Mouse (Mus musculus) heart, adult 11 months (tissue): ENCODE data around the gene Arhgef11.
A peak's percentile ranks its signal among the peaks of the same experiment; 100 is the strongest.

Experiments
- DNase-seq: peaks from one replicate; pipeline ENCODE4 v3.0.0; 2022

Arhgef11 gene

DNA sequence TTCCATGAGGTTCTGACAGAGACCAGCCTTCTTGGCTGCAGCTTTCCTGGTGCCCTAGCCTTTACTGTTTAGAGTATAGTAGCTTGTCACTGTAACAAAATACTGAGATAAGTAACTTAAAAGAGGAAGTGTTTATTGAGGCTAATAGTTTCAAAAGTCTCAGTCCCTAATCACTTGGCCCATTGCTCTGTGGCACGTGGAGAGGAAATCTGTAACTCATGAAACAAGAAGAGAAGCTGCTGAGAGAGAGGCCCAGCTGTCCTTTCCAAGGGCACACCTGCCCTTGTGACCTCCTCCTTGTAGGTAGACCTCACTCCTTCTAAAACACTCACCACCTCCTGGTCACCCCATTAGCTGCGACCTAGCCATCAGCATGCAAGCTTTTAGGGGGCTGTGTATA is 101.2 kb downstream of the Arhgef11 start:
- DNase-seq = peak; percentile 52

DNA sequence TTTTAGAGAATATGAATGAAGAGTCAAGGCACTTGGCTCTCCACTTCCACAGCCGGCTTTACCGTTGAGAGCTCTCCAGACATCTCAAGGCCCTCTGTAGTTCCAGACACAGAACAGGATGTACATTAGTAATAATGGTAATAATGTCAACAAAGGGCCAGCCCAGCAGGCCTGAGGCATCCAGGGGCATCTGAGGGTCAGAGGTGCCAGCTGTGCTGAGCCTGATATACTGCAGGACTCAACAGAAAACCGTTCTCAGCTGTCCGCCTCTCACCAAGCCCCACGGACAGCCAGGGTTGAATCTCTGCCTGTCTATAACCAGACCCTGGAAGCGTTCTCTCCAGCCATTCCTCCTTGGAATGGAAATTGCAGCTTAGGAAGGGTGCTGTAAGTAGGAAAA is 107.2 kb downstream of the Arhgef11 start:
- peak; percentile 72 for DNase-seq

DNA sequence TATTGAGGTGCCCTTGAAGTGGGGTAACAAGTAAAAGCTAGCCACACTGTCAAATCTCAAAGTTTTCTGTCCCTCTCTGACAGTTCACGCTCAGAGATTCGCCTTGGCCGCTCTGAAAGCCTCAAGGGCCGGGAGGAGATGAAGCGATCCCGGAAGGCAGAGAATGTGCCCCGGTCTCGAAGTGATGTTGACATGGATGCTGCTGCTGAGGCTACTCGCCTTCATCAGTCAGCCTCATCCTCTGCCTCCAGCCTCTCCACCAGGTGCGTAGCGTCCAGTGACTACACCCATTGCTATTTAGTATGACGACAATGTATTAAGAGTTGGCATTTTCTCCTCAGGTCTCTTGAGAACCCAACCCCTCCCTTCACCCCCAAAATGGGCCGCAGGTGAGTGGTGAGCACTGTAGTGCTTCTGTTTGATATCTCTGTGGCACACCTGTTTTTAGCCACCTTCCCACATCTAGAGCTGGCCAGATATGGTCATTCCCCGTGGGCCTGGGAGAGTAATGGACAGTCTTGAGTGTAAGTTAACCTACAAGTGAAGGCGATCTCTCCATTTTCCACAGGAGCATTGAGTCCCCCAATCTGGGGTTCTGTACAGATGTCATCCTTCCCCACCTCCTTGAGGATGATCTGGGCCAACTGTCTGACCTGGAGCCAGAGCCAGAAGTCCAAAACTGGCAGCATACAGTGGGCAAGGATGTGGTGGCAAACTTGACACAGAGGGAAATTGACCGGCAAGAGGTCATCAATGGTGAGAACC is 108.2 kb downstream of the Arhgef11 start:
- peak; percentile 76 for DNase-seq

DNA sequence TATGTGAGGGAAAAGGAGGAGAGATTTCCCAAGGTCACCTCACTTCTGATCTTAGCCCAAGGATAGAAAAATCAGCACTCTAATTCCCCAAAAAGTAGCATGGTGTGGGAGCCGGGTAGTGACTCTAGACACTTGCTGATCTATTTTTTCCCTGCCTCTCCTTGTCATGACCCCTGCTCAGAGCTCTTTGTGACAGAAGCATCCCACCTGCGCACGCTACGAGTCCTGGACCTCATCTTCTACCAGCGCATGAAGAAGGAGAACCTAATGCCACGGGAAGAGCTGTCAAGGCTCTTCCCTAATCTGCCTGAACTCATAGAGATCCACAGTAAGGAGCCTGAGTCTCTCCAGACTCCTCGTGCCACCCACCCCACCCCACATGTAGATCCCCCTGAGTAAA is 108.8 kb downstream of the Arhgef11 start:
- DNase-seq = peak; percentile 85

DNA sequence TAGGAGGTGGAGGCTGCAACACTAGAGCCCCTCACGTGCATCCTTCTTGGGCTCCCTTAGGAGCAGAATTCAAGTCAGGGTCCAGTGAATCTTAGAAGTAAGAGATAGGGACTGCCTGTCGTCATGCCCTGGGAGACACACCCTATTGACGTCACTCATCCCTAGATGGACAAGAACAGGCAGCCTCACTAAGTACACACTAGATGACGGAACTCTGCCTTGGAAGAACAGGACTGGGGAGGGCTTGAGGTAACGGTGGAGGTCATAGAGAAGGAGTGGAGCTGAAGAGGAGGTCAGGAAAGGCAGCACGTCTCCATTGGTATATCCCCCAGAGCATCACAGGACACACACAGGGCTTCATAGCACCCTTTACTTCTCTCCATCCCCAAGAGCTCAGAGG is 111.3 kb downstream of the Arhgef11 start:
- peak; percentile 76 for DNase-seq

DNA sequence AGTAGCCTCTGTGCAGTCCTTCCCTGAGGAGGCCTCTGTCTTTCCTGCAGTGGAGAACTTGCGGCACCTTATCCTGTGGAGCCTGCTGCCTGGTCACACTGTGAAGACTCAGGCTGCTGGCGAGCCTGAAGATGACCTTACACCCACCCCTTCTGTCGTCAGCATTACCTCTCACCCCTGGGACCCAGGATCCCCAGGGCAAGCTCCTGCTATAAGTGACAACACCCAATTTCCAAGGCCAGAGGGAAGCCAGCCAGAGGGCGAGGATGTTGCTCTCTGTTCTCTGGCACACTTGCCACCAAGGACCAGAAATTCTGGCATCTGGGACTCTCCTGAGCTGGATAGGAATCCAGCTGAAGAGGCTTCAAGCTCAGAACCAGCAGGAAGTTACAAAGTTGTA is 115.7 kb downstream of the Arhgef11 start:
- peak; percentile 83 for DNase-seq

DNA sequence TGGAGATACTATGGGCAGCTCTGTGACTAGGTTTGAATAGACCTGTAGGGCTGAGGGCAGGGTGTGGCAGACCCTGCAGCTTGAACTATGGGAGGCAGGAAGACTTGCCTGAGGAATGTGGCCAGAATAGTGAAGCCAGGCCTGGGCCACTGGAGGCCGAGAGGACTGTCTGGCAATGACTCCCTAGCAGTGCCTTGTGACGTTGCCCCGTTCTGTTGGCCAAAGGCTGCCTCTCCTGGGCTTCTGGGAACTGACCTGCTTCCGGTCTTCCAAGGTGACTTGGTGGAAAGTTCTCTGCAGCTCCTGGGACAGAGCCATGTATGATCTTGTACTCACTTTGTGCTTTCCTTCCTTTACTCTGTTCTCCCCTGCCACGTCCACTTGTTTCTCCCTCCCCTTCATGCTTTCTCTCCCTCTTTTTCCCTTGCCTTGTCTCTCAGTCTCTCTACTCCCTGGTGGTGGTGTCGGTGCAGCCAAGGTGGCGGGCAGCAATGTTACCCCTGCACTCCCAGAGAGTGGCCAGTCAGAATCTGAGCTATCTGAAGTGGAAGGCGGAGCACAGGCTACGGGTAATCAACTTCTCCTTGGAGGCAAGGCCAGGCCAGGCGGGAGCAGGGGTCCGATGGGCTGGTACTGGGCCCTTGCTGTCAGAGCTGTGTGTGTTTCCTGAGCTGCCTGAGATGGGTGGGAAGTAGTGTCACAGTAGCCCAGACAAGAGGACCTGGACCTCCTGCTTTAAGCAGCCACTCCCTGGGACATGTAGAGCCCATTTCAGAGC is 116.8 kb downstream of the Arhgef11 start:
- peak; percentile 89 for DNase-seq

DNA sequence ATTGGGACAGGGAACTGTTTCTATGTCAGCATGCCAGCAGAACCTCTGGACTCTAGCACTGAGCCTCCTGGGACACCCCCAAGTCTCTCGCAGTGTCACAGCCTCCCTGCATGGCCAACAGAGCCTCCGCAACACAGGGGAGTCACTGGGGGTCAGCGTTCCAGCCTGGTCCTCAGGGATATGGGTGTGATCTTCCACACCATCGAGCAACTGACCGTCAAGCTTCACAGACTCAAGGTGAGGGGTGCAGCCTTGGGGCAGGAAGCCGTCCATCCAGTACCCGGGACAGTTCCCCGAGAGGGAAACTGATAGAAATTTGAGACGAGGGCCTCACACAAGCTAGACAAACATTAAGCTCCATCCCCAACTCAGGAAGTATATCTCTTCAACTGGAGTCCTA is 118.0 kb downstream of the Arhgef11 start:
- peak; percentile 89 for DNase-seq

DNA sequence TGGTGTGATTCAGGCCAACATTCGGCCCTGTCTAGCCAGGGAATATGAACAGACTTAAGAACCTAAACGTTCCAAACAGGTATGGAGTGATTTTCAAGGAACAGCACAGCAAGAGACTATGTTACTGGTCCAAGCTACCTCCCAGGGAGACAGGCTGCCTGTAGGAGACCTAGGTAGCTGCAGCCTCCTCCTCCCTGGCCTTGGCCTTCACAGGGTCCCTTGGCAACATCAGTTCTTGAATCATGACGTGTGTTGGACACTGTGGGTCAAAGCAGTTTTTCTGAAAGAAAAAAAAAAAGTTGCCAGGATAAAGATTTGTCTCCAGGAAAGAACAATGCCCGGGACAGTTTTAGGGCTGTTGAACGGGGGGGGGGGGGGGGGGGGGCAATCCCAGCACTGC is 121.5 kb downstream of the Arhgef11 start:
- DNase-seq = no peak

DNA sequence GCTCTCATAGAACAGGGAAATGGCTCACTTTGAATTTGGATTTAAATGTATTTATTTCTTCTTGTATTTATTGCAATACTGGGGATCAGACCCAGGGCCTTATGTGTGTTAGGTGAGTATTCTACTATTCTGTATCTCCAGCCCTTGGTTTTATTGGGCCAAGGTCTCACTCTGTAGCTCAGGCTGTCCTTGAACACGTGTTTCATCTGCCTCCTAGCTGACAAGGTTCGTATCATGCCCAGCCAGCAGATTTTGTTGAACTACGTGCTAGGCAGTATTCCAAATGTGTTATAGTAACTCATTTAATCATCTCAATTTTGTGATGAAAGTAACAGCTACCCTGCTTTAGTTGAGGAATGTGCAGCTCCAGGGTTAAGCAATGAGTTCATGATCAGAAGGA is 124.7 kb downstream of the Arhgef11 start:
- DNase-seq = no peak

DNA sequence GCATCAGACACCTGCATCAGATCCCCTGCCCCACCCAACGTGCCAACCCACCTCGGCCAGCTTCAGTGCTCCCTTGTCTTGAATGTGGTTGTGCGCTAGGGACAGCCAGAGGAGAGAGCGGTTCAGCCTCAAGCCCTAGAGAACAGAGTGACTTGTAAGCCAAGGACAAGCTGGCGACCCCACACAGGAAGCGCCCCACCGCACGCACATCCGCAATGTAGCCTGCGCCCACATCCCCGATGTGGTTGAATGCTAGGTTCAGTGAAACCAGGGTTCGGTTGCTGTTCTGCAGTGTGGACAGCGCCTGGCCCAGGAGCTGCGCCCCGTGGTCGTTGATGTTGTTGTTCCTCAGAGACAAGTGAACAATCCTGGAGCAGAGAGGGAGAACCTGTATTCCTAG is 125.4 kb downstream of the Arhgef11 start:
- DNase-seq = no peak

DNA sequence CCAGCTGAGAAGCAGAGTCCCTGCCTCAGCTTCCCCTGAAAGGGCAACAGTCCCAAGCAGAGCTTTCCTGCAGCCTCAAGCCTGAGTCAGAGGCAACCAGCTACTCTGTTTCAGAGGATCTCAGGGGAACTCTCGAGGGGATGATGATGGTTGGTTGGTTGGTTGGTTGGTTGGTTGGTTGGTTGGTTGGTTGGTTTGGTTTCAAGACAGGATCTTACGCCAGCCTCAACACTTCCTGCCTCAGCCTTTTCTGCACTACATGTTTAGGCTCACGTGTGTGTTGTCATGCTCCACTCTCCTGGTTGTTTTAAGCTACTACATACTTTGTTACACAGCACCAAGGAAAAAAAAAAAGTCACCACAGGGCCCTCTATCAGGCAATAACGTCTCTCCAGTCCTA is 126.6 kb downstream of the Arhgef11 start:
- DNase-seq = no peak

DNA sequence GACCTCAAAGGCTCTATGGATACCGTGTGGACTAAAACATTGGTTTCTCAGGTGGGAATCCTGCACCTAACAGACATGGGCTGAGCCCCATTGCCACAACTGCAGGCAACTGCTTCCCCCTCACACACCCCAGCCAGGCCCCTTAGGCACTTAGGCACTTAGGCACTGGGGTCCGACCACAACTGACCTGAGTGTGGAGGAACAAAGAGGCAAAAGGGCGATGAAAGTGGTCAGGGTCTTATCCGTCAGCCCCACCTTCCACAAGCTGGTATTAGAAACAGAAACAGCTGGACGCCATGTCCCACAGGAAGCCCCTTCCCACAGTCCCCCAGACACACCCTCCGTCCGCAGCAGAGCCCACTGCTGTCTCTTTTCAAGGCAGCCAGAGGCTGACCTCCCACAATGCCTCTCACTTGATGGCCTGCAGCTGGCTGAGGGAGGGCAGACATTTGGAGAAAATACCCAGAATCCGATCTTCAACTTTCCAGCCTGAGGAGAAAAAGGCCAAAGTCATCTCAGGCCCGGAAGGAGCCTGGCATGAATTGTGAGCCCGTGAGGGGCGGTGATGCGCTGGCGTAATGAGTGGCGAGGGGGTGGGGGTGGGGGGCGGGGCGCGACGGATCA is 127.8 kb downstream of the Arhgef11 start:
- DNase-seq = no peak

DNA sequence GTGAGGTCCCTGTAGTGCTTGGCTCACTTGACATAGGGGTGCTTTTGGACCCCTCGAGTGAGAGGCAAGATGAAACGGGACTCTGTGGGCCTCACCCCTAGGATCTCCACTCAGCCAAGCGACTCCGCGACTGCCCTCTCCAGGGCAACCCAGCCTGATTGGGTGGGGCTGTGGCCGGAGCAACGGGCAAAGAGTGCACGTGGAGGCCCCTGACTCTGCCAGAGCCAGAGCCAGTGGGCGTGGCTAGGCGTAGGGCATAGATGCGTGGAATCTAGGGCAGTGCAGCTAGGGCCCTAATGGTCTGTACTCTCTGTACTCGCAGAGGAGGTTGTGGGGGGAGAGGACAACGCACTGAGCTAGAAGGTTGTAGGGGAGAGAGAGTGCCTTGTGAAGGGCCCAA is 131.1 kb downstream of the Arhgef11 start, which contains the start of gene Lrrc71:
Lrrc71 (minus strand) TSS at position 195 of the 400 bp plus-strand sequence.
- peak; percentile 94 for DNase-seq

DNA sequence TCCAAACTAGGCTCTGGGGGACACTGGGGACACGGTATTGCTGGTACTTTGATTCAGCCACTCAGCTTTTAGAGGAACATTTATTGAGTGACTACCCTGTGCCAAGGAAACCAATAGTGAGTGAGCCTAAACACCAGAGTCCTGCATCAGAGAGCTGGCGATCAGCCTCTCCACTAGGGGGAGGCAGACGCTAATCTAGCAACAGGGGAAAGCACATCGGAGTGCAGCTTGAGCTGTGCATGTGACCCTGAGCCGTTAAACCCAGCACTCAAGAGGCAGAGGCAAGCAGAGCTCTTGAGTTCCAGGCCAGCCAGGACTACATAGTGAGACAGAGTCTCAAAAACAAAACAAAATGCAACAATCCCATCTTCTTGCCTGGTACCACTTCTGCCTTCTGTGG is 131.7 kb downstream of the Arhgef11 start:
- DNase-seq = peak; percentile 95

DNA sequence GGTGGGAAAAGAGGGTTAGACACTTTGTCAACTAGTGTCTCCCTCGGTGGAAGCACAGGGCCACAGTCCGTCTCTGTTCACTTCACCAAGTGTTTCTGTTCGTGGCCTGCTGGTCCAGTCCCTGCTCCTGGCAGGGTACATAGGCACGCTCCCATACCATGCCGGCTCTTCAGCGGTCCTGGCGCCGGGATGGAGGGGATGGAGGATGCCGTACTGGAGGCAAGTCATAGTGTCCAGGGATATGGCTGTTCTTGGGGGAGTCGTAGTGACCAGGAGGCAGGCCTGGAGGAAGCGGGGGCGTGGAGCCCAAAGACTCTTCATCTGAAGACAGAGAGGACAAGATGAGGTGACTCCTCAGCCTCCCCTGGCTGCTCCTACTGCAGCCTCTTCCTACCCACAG is 132.6 kb downstream of the Arhgef11 start:
- DNase-seq = peak; percentile 93

DNA sequence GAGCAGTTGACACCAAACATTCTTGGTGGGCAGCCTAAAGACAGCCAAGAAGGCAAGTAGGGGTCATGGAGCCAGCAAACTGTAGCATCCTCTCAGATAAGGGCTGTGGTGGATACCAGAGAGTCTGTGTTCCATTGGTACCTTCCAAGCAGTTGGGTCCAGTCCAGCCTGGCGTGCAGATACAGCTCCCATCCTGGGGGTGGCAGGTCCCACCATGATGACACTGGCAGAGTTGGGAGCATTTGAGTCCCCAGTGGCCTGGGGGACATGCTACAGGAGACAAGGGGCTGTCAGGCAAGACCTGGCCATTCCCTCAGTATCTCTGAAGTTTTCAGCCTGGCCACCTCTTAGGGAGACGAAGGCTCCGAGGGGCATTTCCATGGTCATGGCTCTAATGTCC is 135.2 kb downstream of the Arhgef11 start:
- peak; percentile 91 for DNase-seq

DNA sequence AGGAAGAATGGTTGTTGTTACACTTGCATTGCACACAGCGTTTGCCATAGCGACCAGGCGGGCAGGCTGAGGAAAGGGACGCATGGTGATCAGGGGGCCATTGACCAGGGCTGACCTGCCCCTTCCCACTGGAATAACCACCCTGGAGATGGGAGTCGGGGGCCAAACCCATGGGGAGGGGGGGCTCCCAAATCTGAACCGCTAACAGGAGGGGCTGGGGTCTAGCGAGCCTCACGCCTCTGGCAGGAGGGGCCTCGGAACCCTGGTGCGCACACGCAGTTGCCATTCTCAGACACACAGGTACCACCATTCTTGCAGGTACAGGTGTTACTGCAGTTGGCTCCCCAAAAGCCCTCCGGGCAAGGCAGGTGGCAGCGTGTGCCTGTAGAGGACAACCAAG is 136.5 kb downstream of the Arhgef11 start:
- peak; percentile 91 for DNase-seq

DNA sequence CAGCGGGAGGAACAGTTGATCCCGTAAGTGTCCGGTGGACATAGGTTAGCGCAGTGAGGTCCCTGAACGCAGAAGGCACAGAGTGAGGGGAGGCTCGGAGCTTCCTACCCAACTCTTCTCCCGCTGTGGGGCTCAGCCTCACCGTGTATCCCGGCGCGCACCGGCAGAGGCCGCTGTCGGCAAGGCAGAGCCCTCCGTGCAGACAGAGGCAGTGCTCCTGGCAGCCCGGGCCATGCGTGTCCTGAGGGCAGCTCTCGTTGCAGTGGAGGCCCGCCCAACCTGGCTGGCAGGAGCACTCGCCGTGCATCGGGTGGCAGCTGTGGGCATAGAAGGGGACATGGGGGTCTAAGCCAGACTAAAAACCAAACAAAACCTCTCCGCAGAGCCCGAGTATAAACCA is 138.6 kb downstream of the Arhgef11 start:
- DNase-seq = peak; percentile 97

DNA sequence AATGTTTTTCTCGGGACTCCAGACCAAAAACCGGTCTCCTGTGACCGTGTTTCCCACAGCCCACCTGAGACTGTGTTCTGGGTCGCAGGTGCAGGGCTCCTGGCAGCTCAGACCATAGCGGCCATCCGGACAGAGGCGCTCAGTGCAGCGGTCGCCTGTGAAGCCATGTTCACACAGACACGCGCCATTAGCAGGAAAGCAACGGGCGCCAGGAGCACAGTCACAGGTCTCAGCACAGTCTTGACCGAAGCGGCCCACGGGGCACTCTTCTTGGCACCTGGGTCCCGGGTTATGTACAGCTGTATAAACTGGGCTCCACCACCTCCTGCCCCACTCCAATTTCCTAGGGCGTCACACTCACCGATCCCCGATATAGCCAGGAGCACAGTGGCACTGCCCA is 139.1 kb downstream of the Arhgef11 start:
- DNase-seq = peak; percentile 91

DNA sequence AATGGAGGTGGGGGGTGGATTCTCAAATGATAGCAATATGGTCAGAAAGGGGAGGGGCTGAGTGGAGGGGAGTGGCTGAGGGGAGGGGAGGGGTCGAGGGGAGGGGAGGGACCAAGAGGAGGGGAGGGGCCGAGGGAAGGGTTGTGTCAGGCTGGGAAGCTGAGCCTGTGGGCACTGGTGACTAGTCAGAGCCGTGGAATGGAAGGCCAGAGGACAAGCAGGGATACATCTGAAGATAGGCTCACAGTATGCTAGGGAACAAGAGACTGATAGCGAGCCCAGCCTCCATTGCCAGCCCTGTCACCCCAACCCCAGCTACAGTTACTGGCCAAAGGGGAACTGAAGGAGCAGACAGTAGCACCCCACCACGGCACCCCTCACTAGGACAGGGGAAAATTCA is 141.3 kb downstream of the Arhgef11 start:
- DNase-seq = no peak

DNA sequence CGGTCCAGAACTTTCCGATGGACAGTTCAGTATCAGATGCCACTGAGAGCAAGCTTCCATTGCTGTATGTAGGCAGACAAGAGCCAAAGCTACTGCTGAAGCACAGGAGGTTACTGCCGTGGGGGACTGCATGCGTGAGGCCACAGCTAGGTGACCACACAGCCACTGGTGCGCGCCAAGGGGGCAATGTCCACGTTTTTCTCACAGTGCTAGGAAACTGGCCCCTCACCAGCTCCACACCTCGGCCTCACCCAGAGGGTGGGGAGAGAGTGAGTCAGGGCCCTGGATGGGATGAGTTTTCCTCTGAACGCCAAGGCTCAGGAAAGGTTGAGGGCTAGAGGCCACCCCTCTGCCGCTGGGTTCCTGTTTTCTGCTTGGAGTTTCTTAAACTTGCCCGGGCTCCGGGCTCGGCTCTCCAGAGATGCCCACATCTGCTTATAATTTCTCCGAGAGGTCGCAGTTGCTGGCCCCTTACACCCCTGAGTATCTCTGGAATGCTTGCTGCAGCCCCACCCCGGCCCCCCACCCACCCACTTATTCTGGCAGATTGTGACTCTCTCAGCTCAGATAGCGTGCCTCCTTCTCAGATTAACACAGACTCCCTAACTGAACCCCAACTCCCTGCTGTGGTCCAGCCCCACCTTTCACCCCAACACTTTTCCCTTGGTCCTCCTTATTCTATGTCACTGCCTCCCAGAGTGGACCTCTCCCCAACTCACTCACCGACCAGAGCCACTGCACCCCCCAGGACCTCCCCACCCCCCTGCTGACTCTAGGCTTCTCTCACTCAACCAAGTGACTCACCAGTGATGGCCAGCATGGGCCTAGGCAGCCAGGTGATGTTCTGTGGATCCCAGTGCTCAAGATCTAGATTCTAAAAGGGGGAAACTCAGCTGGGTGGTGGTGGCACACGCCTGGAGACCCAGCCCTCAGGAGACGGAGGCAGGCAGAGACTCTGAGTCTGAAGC is 144.3 kb downstream of the Arhgef11 start:
- no peak for DNase-seq

DNA sequence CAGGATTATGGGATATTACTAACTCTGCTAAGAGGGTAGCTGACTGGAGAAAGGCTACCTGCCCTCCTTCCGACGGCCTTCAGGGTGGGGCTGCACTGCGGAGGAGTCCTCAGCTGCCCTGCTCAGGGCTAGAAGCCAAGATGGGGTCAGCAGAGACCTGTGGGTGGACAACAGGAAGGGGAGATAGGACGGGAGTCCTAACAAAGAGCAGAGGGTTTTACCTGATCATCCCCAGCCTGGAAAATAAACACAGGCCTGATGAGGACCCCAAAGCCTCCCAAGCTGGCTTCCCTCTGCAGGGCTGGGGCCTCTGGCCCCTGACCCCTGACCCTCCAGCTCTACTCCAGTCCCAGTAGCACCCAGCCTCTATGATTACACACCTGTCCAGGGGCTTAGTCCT is 145.8 kb downstream of the Arhgef11 start:
- DNase-seq = peak; percentile 93
